Mouse (Mus musculus) macrophage (primary cell): ENCODE results near the gene Smr2. TPM values are rescaled to one million over a fixed set of nuclear protein-coding genes. Genes with fewer than 3 reads are reported as not detected.
"Not testable (repeated sequence)": the region's sequence is repeated elsewhere in the genome, so short reads cannot be mapped to it uniquely, and the experiment has no call there.

Source experiments
- H3K27ac ChIP-seq: fragments of 350-480 bp; formaldehyde crosslinking; 2 replicates; pipeline ENCODE4 v1.9.0; 2021
- H3K36me3 ChIP-seq: fragments of 350-480 bp; formaldehyde crosslinking; 2 replicates; pipeline ENCODE4 v1.9.0; 2021; ENCODE audit errors: inconsistent target
- H3K4me3 ChIP-seq: fragments of 350-480 bp; formaldehyde crosslinking; 2 replicates; pipeline ENCODE4 v1.9.0; 2021; ENCODE audit errors: inconsistent target
- H3K79me2 ChIP-seq: fragments of 350-480 bp; formaldehyde crosslinking; 2 replicates; pipeline ENCODE4 v1.9.0; 2021; ENCODE audit errors: inconsistent target
- WGBS: methylation state at CpG from one replicate; pipeline ENCODE4 v1.1.7; 2026; ENCODE audit warnings: inconsistent platforms; ENCODE audit not compliant: missing documents; 5-methylcytosine and 5-hydroxymethylcytosine counted together
- polyA plus RNA-seq: library from polyadenylated mRNA; stranded (reverse); fragments of 250-400 nt; gene quantifications from 3 replicates; pipeline ENCODE4 v1.2.4, GENCODE M21; 2018; ENCODE audit warnings: inconsistent platforms
- total RNA-seq, 78 experiments: library from RNA; depleted of rRNA; stranded (reverse); fragments of 250-400 nt; gene quantifications; 1 replicate in 9 of 78; 2 replicates in 24 of 78; 3 replicates in 43 of 78; 4 replicates in 2 of 78; pipeline ENCODE4 v1.2.4; 2018; ENCODE audit warnings: inconsistent platforms in 56 of 78

Smr2 gene
- total RNA-seq (2018; cell fraction: chromatin; rRNA removed) = not detected
- not detected for total RNA-seq (2018; cell fraction: cytosol; rRNA removed)
- not detected for total RNA-seq (2018; cell fraction: nucleus; rRNA removed)
- not detected in 3 replicates for polyA plus RNA-seq

GRCm38 (mm10) chr5:88086256-88086655 lies at the start of gene Smr2:
Gene Smr2 (plus strand): TSS chr5:88086556.
- not testable (repeated sequence) for H3K27ac ChIP-seq, H3K36me3 ChIP-seq, H3K4me3 ChIP-seq, H3K79me2 ChIP-seq

GRCm38 (mm10) chr5:88111430-88111829 lies 25.1 kb downstream of the Smr2 start, which contains the start of gene Gm11116:
Gene Gm11116 (minus strand): TSS chr5:88111530.
- Histone ChIP-seq H3K79me2 (no peaks in the 10 kb centered on the region), H3K36me3 (no peaks in the 10 kb centered on the region)
- 73% methylated on average over 1 of the region's 1 CpGs for WGBS

GRCm38 (mm10) chr5:88153999-88154398 lies 67.6 kb downstream of the Smr2 start, which contains the start of gene Gm11115:
Gene Gm11115 (minus strand): TSS chr5:88154099.
- no peaks in the 10 kb centered on the region for H3K36me3 ChIP-seq
- H3K4me3 ChIP-seq = no peak within 1 kb of the TSS
- no peak within 1 kb of the TSS for H3K27ac ChIP-seq
- no peaks in the 10 kb centered on the region for H3K79me2 ChIP-seq

More at GRCm38 (mm10) chr5:88111430-88111829, 25.1 kb downstream of the Smr2 start, which contains the start of gene Gm11116:
- no peak within 1 kb of the TSS for H3K27ac ChIP-seq
- no peak within 1 kb of the TSS for H3K4me3 ChIP-seq

Other genes starting within 250 kb of the Smr2 start
- gene Odam, start 201.5 kb upstream of the Smr2 start, polyA plus RNA-seq = not detected in 3 replicates
- not detected in 3 replicates for gene Csn3, start 161.0 kb upstream of the Smr2 start, polyA plus RNA-seq
- not detected in 3 replicates for gene 2310003L06Rik, start 117.1 kb upstream of the Smr2 start, polyA plus RNA-seq
- not detected in 3 replicates for gene Gm28434, start 117.0 kb upstream of the Smr2 start, polyA plus RNA-seq
- gene Cabs1, start 107.1 kb upstream of the Smr2 start, polyA plus RNA-seq = not detected in 3 replicates
- gene Smr3a, start 84.0 kb upstream of the Smr2 start, polyA plus RNA-seq = not detected in 3 replicates
- gene Gm11116, start 25.0 kb downstream of the Smr2 start, polyA plus RNA-seq = not detected in 3 replicates
- gene Gm11115, start 67.5 kb downstream of the Smr2 start, polyA plus RNA-seq = not detected in 3 replicates
- gene Gm7714, start 182.4 kb downstream of the Smr2 start, polyA plus RNA-seq = not detected in 3 replicates
- not detected in 3 replicates for gene Prol1, start 230.8 kb downstream of the Smr2 start, polyA plus RNA-seq